Mouse (Mus musculus) liver, postnatal 0 days (tissue): ENCODE data around the gene Dhh.

Experiments used
- CTCF ChIP-seq: sonication (generic); IDR thresholded peaks from 2 replicates; pipeline ENCODE4 v1.5.1; 2016; ENCODE audit warnings: antibody characterized with exemption, low read depth
- EP300 ChIP-seq: IDR thresholded peaks from 2 replicates; pipeline ENCODE4 v1.6.1; 2016; ENCODE audit warnings: antibody characterized with exemption, low read depth, mild to moderate bottlenecking

GRCm38 (mm10) chr15:98891198-98891742 is 7.1 kb downstream of the Dhh start:
- TF ChIP-seq EP300 (no peak), CTCF (no peak)
